Mouse (Mus musculus) liver, embryonic 14 days (tissue): Measurements from ENCODE around the gene Adam22. TPM values are rescaled to one million over a fixed set of nuclear protein-coding genes. Genes with fewer than 3 reads are reported as not detected.

Experiments used
- polyA plus RNA-seq: library from polyadenylated mRNA; depleted of rRNA; stranded (reverse); fragments of >200 nt; gene quantifications from 2 replicates; pipeline ENCODE4 v1.2.3, GENCODE M21; 2012; rRNA removed

The Adam22 gene
- polyA plus RNA-seq = 0.09 and 0.18 TPM in 2 replicates

GRCm38 (mm10) chr5:8367614-8368327 lies at the start of gene Adam22:
TSS of gene Adam22 (minus strand) at chr5:8368160.

DNA sequence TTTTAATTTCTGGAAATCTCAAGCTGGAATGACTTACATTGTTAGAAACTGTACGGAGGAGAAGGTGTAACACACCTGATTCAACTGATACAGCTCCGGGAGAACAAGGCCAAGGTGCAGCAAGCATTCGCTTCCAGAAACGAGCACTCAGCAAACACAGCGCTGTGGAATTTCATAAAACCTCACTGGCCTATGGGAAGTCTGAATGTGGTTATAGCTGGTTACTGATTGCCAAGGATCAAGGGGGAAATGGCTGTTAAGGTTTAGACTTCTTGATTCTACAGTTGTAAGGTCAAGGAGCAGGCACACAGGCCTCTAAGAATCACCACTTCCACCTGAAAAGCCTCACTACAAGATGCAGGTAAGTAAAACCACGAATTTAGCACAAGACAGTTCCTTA lies 322.1 kb downstream of the Adam22 start, which contains the start of gene Sri:
Sri (plus strand) TSS at position 224 of the 400 bp plus-strand sequence.

Other genes with a start within 250 kb of the Adam22 start
- gene Dbf4, start 54.6 kb upstream of the Adam22 start, polyA plus RNA-seq = 27.6 and 29.3 TPM in 2 replicates
- gene Slc25a40, start 54.7 kb upstream of the Adam22 start, polyA plus RNA-seq = 3.6 TPM in 2 replicates